Mouse (Mus musculus): ENCODE data around the gene Pdcl3. TPM values are rescaled to one million over a fixed set of nuclear protein-coding genes. Genes with fewer than 3 reads are reported as not detected.

Gene Pdcl3
- polyA plus RNA-seq, 1 experiment from 2014 or later, result 161 TPM

DNA sequence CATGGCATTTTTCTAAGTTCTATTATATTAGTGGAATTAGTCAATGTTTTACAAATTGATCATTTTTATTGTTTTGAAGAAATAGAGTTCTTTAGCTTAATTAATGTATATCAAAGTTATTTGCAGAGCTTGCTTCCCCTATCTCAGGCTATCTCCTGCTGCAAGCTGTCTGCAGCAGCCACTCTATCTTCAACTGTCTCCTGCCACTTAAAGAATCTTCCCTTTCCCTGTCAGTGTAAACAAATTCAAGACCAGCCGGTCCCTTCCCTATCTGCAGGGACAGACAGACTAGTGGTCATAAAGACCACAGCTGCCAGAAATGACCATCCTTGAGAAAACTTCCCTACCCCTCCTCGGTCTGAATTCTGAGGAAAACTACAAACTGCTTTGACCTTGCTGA is 1.5 kb upstream of the Pdcl3 start:
- 82% methylated on average over 2 of the region's 2 CpGs for WGBS
- Histone ChIP-seq H3K4me1 (ENCODE audit: control insufficient read depth, insufficient read depth, low read length) (peaks cover 8% of the 10 kb centered on the region), H3K27me3 (ENCODE audit: control insufficient read depth, insufficient read depth, low read length) (no peaks in the 10 kb centered on the region), H3K36me3 (ENCODE audit: control insufficient read depth, insufficient read depth, low read length) (no peaks in the 10 kb centered on the region), H3K4me2 (no peak overlapping the region), H3K4me3 (ENCODE audit: low read depth, low read length) (no peak overlapping the region), H3K9me3 (ENCODE audit: control insufficient read depth, low read length) (no peaks in the 10 kb centered on the region), H3K9ac (ENCODE audit: low read length) (no peak overlapping the region), H3K27ac (ENCODE audit: low read depth, low read length) (no peak overlapping the region)
- DNase-seq (ENCODE audit: low spot score, missing footprints) (no peak), ATAC-seq (ENCODE audit: low FRiP score) (no peak)

DNA sequence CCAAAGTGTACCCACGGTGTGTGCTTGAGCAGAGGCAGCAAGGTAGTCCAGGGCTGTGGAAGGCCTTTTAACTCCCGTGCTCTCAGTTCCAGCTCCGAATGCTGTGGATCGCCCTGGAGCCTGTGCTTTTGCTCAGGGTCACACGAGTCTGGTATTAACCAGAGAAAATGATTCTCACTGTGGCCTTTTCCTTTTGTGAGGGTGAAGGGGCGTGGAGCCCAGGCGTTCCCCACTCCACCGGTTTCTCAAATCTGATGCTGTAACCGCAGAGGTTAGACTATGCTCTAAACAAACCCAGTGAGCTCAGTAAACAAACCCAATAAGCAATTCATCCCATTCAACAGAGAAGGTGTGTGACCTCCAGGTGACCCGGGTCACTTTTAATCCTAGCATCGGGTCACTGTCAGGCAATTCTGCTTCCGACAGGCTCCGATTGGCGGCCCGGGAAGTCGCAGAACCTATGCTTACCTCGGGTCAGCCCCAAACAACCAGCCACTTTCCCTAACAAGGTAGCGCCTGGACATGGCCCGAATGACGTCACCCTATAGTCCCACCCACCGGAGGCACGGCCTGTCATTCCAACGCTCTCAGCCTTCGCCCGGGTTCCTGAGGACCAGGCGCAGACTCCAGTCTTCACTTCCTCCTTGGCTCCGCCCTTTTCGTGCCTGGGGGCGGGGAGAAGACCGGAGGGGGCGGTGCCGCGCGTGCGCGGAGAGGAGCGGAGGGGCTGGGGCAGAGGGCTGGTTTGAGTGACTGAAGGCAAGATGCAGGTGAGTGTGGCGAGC is 1.9 kb downstream of the Pdcl3 start:
- Histone ChIP-seq H3K27ac (ENCODE audit: low read depth, low read length) (no peak overlapping the region), H3K36me3 (ENCODE audit: control insufficient read depth, insufficient read depth, low read length) (no peaks in the 10 kb centered on the region), H3K9ac (ENCODE audit: low read length) (peak overlapping the region; percentile 67), H3K27me3 (ENCODE audit: control insufficient read depth, insufficient read depth, low read length) (no peaks in the 10 kb centered on the region), H3K4me2 (peak overlapping the region; percentile 82), H3K4me1 (ENCODE audit: control insufficient read depth, insufficient read depth, low read length) (peaks cover 8% of the 10 kb centered on the region), H3K9me3 (ENCODE audit: control insufficient read depth, low read length) (no peaks in the 10 kb centered on the region), H3K4me3 (ENCODE audit: low read depth, low read length) (peak overlapping the region; percentile 60)
- DNase-seq (ENCODE audit: low spot score, missing footprints), result peak; percentile 100
- ATAC-seq (ENCODE audit: low FRiP score), result peak; percentile 99
- WGBS, result 6% methylated on average over 38 of the region's 38 CpGs

DNA sequence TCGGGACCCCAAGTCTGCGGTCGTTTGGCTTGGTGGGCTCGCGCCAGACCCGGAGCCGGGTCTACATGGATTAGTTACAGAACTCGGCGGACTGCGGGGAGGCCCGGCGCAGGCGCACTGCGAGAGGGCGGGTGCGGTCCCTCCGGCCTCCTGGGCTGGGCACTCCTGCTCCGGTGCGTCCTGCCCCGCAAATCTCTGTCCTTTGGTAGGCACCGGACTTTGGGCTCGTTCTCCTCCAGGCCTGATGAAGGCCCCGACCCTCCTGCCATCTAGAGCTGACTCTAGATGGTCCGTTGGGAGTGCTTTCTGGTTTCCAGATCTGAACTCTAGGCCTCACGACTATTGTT is 2.4 kb downstream of the Pdcl3 start:
- Histone ChIP-seq H3K9ac (ENCODE audit: low read length) (peak overlapping the region; percentile 67), H3K27ac (ENCODE audit: low read depth, low read length) (no peak overlapping the region), H3K36me3 (ENCODE audit: control insufficient read depth, insufficient read depth, low read length) (no peaks in the 10 kb centered on the region), H3K9me3 (ENCODE audit: control insufficient read depth, low read length) (no peaks in the 10 kb centered on the region), H3K4me1 (ENCODE audit: control insufficient read depth, insufficient read depth, low read length) (peaks cover 8% of the 10 kb centered on the region), H3K27me3 (ENCODE audit: control insufficient read depth, insufficient read depth, low read length) (no peaks in the 10 kb centered on the region), H3K4me2 (peak overlapping the region; percentile 82), H3K4me3 (ENCODE audit: low read depth, low read length) (peak overlapping the region; percentile 60)
- DNase-seq (ENCODE audit: low spot score, missing footprints) (no peak), ATAC-seq (ENCODE audit: low FRiP score) (peak; percentile 90)
- under 1% methylated on average over 25 of the region's 25 CpGs for WGBS

DNA sequence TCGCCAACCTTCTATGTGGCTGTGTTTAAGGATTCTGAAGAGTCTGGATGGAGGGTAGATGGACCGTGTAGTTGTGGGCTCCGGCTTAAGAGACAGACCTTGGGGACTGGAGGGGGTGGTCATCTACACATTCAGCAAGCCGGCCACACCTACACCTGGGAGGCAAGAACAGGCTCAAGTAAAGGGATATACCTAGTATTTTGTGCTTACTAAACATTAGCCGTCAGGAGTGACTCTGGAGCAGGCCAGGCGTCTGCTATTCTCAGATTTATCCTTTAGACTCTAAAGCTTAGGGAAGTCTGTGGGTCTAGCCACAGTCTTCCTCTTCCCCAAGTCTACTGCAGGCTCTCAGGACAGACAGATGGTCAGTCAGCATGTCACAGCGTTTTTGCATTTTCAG is 2.9 kb downstream of the Pdcl3 start:
- Histone ChIP-seq H3K27ac (ENCODE audit: low read depth, low read length) (no peak overlapping the region), H3K9me3 (ENCODE audit: control insufficient read depth, low read length) (no peaks in the 10 kb centered on the region), H3K4me1 (ENCODE audit: control insufficient read depth, insufficient read depth, low read length) (peaks cover 8% of the 10 kb centered on the region), H3K4me3 (ENCODE audit: low read depth, low read length) (peak overlapping the region; percentile 60), H3K36me3 (ENCODE audit: control insufficient read depth, insufficient read depth, low read length) (0 out of 2 replicates have a peak, but pooled peaks cover 2% of the 10 kb centered on the region), H3K4me2 (peak overlapping the region; percentile 82), H3K27me3 (ENCODE audit: control insufficient read depth, insufficient read depth, low read length) (no peaks in the 10 kb centered on the region), H3K9ac (ENCODE audit: low read length) (peak overlapping the region; percentile 67)
- DNase-seq (ENCODE audit: low spot score, missing footprints), result peak; percentile 86
- ATAC-seq (ENCODE audit: low FRiP score), result no peak
- WGBS, result 39% methylated on average over 7 of the region's 7 CpGs

DNA sequence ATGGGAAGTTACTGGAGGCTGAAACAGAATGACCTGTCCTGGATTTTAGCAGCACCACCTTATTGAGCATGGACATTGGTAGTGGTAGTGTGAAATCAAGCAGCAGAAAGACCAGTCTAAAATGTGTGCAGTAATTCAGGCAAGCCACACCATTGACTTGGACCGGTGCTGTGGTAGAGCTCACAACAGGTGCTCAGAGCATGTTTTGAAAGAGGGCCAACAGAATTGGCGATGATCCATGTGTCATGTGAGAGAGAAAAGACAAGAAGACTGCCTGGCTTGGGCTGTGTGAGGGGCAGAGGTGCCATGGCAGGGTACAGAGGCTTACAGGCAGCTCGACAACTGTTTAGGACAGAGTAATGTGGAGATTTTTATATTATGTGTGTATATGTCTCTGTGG is 7.0 kb downstream of the Pdcl3 start:
- Histone ChIP-seq H3K4me1 (ENCODE audit: control insufficient read depth, insufficient read depth, low read length) (peaks cover 5% of the 10 kb centered on the region), H3K4me3 (ENCODE audit: low read depth, low read length) (no peak overlapping the region), H3K36me3 (ENCODE audit: control insufficient read depth, insufficient read depth, low read length) (peaks cover 2% of the 10 kb centered on the region; the same call in 1 of the 2 replicates), H3K4me2 (no peak overlapping the region), H3K27me3 (ENCODE audit: control insufficient read depth, insufficient read depth, low read length) (no peaks in the 10 kb centered on the region), H3K9ac (ENCODE audit: low read length) (no peak overlapping the region), H3K9me3 (ENCODE audit: control insufficient read depth, low read length) (no peaks in the 10 kb centered on the region), H3K27ac (ENCODE audit: low read depth, low read length) (no peak overlapping the region)
- 93% methylated on average over 3 of the region's 3 CpGs for WGBS
- no peak for DNase-seq (ENCODE audit: low spot score, missing footprints)
- no peak for ATAC-seq (ENCODE audit: low FRiP score)

DNA sequence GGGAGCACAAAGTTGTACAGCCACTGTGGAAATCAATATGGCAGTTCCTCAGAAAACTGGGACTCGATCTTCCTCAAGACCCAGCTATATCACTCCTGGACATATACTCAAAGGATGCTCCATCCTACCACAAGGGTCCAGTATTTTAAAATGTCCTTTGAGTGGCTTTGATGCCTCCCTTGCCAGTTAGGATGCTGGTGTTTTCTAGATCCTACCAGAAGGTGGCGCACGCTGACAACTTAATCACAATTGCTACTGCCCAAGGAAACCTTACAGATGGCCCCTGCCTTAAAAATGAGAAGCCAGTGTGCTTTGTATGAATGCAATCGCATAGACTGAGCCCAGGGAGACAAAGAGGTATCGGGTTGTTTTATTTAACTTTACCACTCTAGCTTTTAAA is 15.7 kb downstream of the Pdcl3 start:
- 18% methylated on average over 5 of the region's 5 CpGs for WGBS
- H3K9me3 ChIP-seq (ENCODE audit: control insufficient read depth, low read length), result no peaks in the 10 kb centered on the region
- no peaks in the 10 kb centered on the region for H3K27me3 ChIP-seq (ENCODE audit: control insufficient read depth, insufficient read depth, low read length)
- peak; percentile 99 for DNase-seq (ENCODE audit: low spot score, missing footprints)
- no peak overlapping the region for H3K9ac ChIP-seq (ENCODE audit: low read length)
- no peaks in the 10 kb centered on the region for H3K4me1 ChIP-seq (ENCODE audit: control insufficient read depth, insufficient read depth, low read length)
- H3K4me2 ChIP-seq, result no peak overlapping the region
- 0 out of 2 replicates have a peak, but pooled peaks have one; percentile 33 for ATAC-seq (ENCODE audit: low FRiP score)
- no peak overlapping the region for H3K27ac ChIP-seq (ENCODE audit: low read depth, low read length)
- H3K36me3 ChIP-seq (ENCODE audit: control insufficient read depth, insufficient read depth, low read length), result no peaks in the 10 kb centered on the region
- no peak overlapping the region for H3K4me3 ChIP-seq (ENCODE audit: low read depth, low read length)

DNA sequence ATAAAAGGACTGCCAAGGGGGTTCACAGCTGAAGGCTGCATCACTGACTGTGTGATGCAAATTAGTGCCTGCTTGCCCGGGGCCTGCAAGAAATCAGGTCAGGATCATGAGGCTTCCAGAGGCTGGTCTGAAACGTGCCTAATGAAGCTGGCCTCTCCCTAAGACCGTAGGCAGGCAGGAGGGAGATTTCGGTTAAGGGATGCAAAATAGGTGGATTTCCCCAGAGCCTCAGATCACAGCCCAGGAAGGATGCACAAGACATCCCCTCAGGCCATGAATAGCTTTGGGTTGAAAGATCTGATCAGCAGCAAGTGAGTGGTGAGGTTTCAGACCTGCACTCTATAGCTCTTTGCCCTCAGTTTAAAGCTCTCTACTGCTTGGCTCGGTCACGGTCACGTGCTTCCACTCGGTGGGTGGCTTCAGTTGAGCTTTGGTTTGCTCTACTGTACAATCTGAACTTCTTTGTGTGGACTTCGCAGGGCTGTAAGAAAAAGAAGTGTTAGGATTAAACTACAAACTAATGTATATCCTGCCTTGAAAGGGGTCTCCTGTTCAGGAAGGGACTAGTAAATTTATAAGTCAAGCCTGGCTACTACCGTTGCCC is 20.4 kb downstream of the Pdcl3 start:
- no peak for ATAC-seq (ENCODE audit: low FRiP score)
- Histone ChIP-seq H3K4me3 (ENCODE audit: low read depth, low read length) (no peak overlapping the region), H3K4me1 (ENCODE audit: control insufficient read depth, insufficient read depth, low read length) (no peaks in the 10 kb centered on the region), H3K4me2 (no peak overlapping the region), H3K9ac (ENCODE audit: low read length) (no peak overlapping the region), H3K27me3 (ENCODE audit: control insufficient read depth, insufficient read depth, low read length) (no peaks in the 10 kb centered on the region), H3K9me3 (ENCODE audit: control insufficient read depth, low read length) (no peaks in the 10 kb centered on the region), H3K27ac (ENCODE audit: low read depth, low read length) (no peak overlapping the region), H3K36me3 (ENCODE audit: control insufficient read depth, insufficient read depth, low read length) (no peaks in the 10 kb centered on the region)
- no peak for DNase-seq (ENCODE audit: low spot score, missing footprints)
- WGBS, result 49% methylated on average over 10 of the region's 10 CpGs

DNA sequence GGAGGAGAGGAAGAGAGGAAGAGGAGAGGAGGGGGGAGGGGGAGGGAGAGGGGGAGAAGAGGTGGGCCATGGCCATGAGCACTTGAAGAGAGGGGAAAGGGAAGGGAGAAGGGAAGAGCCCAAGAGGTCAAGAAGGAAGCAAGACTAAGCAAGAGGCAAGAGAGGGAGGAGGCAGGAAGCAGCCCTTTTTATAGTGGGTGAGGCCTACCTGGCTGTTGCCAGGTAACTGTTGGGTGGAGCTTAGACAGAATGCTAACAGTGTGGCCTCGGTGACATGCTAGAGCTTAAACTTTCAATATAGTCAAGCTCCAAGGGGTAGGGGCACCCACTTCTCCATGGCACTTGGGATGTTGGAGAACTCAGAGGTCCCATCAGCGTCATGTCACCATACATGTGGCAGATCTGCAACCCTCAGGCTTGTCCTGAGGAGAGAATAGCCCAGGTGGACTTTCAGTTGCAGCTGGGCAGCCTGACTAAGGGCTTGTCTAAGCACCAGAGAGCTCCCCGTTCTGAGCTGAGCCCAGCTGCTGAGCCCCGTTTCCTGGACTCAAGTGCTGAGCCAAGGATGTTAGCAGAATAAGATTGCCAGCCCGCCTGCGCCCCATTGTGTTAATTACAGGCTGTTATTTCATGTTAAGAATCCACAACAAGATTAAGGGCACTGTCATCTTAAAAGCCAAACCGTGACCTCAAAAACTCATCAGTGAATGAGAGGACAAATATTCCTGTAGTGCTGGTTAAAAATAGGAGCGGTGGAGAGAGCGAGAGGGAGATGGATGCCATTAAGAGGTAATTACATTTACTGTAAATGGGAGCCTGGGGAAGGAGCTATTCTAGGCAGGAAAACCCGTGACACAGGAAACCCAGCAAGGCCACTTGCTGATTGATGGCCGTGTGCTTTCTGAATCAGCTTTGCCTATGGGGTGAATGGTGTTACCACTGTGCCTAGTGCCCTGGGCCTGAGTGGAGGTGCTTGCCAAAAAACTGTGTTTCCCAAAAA is 21.7 kb downstream of the Pdcl3 start:
- no peak overlapping the region for H3K27ac ChIP-seq (ENCODE audit: low read depth, low read length)
- WGBS, result 75% methylated on average over 11 of the region's 11 CpGs
- ATAC-seq (ENCODE audit: low FRiP score), result no peak

More for the DNA sequence above, 21.7 kb downstream of the Pdcl3 start:
- Histone ChIP-seq H3K4me3 (ENCODE audit: low read depth, low read length) (no peak overlapping the region), H3K4me1 (ENCODE audit: control insufficient read depth, insufficient read depth, low read length) (no peaks in the 10 kb centered on the region), H3K27me3 (ENCODE audit: control insufficient read depth, insufficient read depth, low read length) (no peaks in the 10 kb centered on the region), H3K9ac (ENCODE audit: low read length) (no peak overlapping the region), H3K9me3 (ENCODE audit: control insufficient read depth, low read length) (no peaks in the 10 kb centered on the region), H3K4me2 (no peak overlapping the region), H3K36me3 (ENCODE audit: control insufficient read depth, insufficient read depth, low read length) (no peaks in the 10 kb centered on the region)
- DNase-seq (ENCODE audit: low spot score, missing footprints), result no peak

All from midbrain, embryonic 11.5 days (tissue).